Mouse (Mus musculus) neural tube, embryonic 11.5 days (tissue): ENCODE data around the gene Pitpnm2. TPM values are rescaled to one million over a fixed set of nuclear protein-coding genes. Genes with fewer than 3 reads are reported as not detected.
A peak's percentile ranks its signal among the peaks of the same experiment; 100 is the strongest.

Experiments
- ATAC-seq: fragments of 200-750 bp; cut with Nextera tagmentation; 2 replicates; pipeline ENCODE4 v1.8.0; 2017; ENCODE audit warnings: moderate number of reproducible peaks, mild to moderate bottlenecking, moderate TSS enrichment, moderate library complexity; ENCODE audit not compliant: insufficient read depth, low FRiP score, low TSS enrichment
- DNase-seq: peaks from one replicate; pipeline ENCODE4 v3.0.0-alpha.2; 2015; ENCODE audit warnings: low spot score
- H3K27ac ChIP-seq: fragments of 300-500 bp; sonication (generic); 2 replicates; pipeline ENCODE4 v1.5.1; 2014; ENCODE audit warnings: low read depth, mild to moderate bottlenecking, low read length
- H3K27me3 ChIP-seq: fragments of 300-500 bp; sonication (generic); 2 replicates; pipeline ENCODE4 v1.6.1; 2014; ENCODE audit warnings: mild to moderate bottlenecking, low read length, mixed read lengths; ENCODE audit not compliant: control insufficient read depth, insufficient read depth
- H3K36me3 ChIP-seq: fragments of 300-500 bp; sonication (generic); 2 replicates; pipeline ENCODE4 v1.6.1; 2014; ENCODE audit warnings: mild to moderate bottlenecking, low read length, moderate library complexity, mixed read lengths; ENCODE audit not compliant: control insufficient read depth, insufficient read depth
- H3K4me1 ChIP-seq: fragments of 300-500 bp; sonication (generic); 2 replicates; pipeline ENCODE4 v1.6.1; 2014; ENCODE audit warnings: low read length, mixed read lengths; ENCODE audit not compliant: control insufficient read depth, insufficient read depth
- H3K4me2 ChIP-seq: fragments of 300-500 bp; sonication (generic); 2 replicates; pipeline ENCODE4 v1.6.1; 2014; ENCODE audit warnings: low read depth, mild to moderate bottlenecking, moderate library complexity
- H3K4me3 ChIP-seq: fragments of 300-500 bp; sonication (generic); 2 replicates; pipeline ENCODE4 v1.5.1; 2014; ENCODE audit warnings: low read depth, low read length
- H3K9ac ChIP-seq: fragments of 300-500 bp; sonication (generic); 2 replicates; pipeline ENCODE4 v1.6.1; 2014; ENCODE audit warnings: mild to moderate bottlenecking, low read length
- H3K9me3 ChIP-seq: fragments of 300-500 bp; sonication (generic); 2 replicates; pipeline ENCODE4 v1.6.1; 2016; ENCODE audit warnings: low read length; ENCODE audit not compliant: control insufficient read depth
- WGBS: fragments of 180-500 bp; shearing (Covaris S2); extraction: QIAGEN DNeasy Blood & Tissue Kit; methylation state at CpG from one replicate; pipeline ENCODE4 v1.1.7; 2014; 5-methylcytosine and 5-hydroxymethylcytosine counted together
- polyA plus RNA-seq: library from polyadenylated mRNA; unstranded; fragments of >200 nt; fragmentation: Nextera tagmentation; extraction: Ambion mirVana; gene quantifications from 2 replicates; pipeline ENCODE4 v1.2.1, GENCODE M21; 2014

Pitpnm2 gene
- polyA plus RNA-seq, 1 experiment from 2014 or later: 5.5 TPM

- Histone ChIP-seq H3K4me2 (no peak overlapping the region), H3K36me3 (no peaks in the 10 kb centered on the region), H3K4me3 (no peak overlapping the region), H3K27ac (no peak overlapping the region), H3K9me3 (no peaks in the 10 kb centered on the region), H3K9ac (no peak overlapping the region), H3K4me1 (no peaks in the 10 kb centered on the region), H3K27me3 (no peaks in the 10 kb centered on the region)
- no peak for ATAC-seq
- 90% methylated on average over 4 of the region's 4 CpGs for WGBS
- DNase-seq: no peak
Measured at GRCm38 (mm10) chr5:124152734-124153133, 96.8 kb downstream of the Pitpnm2 start.

DNA sequence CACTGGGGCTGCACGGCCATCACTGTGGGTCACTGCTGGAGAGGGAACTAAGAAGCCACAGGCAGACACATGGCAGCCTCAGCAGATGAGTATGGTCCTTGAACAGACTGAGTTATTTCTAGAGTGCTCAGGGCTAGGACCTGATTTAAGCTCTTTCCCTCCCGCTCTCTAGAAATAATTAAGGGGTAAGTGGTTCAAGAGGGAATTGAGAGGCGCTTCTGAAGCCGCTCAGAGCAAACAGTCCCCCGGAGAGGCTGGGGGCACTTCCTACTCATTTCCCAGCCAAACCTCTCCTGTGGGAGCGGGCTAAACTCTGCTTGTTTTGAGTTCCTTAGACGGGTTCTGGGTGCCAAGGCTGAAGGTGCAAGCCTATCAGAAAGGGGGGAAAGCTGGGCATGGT, 98.7 kb downstream of the Pitpnm2 start:
- no peak for ATAC-seq
- Histone ChIP-seq H3K4me2 (no peak overlapping the region), H3K9me3 (no peaks in the 10 kb centered on the region), H3K4me3 (no peak overlapping the region), H3K4me1 (no peaks in the 10 kb centered on the region), H3K27me3 (no peaks in the 10 kb centered on the region), H3K36me3 (no peaks in the 10 kb centered on the region), H3K27ac (no peak overlapping the region), H3K9ac (no peak overlapping the region)
- WGBS: 86% methylated on average over 7 of the region's 7 CpGs
- DNase-seq: no peak

DNA sequence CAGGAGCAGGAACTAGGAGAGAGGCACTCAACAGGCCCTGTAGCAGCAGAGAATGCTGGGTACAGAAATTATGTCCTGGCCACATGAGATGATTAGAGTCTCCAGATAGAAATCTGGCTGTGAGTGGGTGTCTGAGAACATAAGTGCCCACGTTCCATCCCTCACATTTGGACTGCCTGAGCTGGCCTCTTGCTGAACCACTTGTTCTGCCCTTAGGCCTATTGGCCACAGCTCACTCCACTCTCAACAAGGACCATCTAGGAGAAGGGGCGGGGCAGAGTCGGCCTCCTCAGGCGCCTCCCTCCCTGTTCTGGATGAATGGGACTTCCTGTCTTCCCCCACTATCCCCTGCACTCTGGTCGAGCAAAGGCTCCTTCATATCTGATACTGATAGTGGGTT, 100.5 kb downstream of the Pitpnm2 start:
- no peak overlapping the region for H3K4me2 ChIP-seq
- ATAC-seq: no peak
- H3K4me3 ChIP-seq: no peak overlapping the region
- WGBS: 70% methylated on average over 5 of the region's 5 CpGs
- no peak for DNase-seq
- no peaks in the 10 kb centered on the region for H3K9me3 ChIP-seq
- H3K27me3 ChIP-seq: no peaks in the 10 kb centered on the region
- no peaks in the 10 kb centered on the region for H3K36me3 ChIP-seq
- H3K4me1 ChIP-seq: no peaks in the 10 kb centered on the region
- no peak overlapping the region for H3K27ac ChIP-seq
- H3K9ac ChIP-seq: no peak overlapping the region

GRCm38 (mm10) chr5:124138066-124138465, 111.5 kb downstream of the Pitpnm2 start:
- H3K4me3 ChIP-seq: no peak overlapping the region
- H3K9ac ChIP-seq: no peak overlapping the region
- no peak for DNase-seq
- 87% methylated on average over 7 of the region's 7 CpGs for WGBS
- ATAC-seq: no peak
- no peak overlapping the region for H3K27ac ChIP-seq
- H3K4me2 ChIP-seq: no peak overlapping the region
- no peaks in the 10 kb centered on the region for H3K4me1 ChIP-seq
- 0 out of 2 replicates have a peak, but pooled peaks cover 2% of the 10 kb centered on the region for H3K36me3 ChIP-seq
- no peaks in the 10 kb centered on the region for H3K27me3 ChIP-seq
- no peaks in the 10 kb centered on the region for H3K9me3 ChIP-seq

GRCm38 (mm10) chr5:124134261-124134660, 115.3 kb downstream of the Pitpnm2 start:
- ATAC-seq (no peak), DNase-seq (no peak)
- Histone ChIP-seq H3K4me3 (no peak overlapping the region), H3K4me2 (no peak overlapping the region), H3K27me3 (no peaks in the 10 kb centered on the region), H3K36me3 (no peaks in the 10 kb centered on the region), H3K27ac (no peak overlapping the region), H3K4me1 (no peaks in the 10 kb centered on the region), H3K9me3 (no peaks in the 10 kb centered on the region), H3K9ac (no peak overlapping the region)
- 90% methylated on average over 5 of the region's 5 CpGs for WGBS

GRCm38 (mm10) chr5:124125093-124125492, 124.5 kb downstream of the Pitpnm2 start:
- Histone ChIP-seq H3K4me3 (no peak overlapping the region), H3K27me3 (no peaks in the 10 kb centered on the region), H3K9me3 (no peaks in the 10 kb centered on the region), H3K4me2 (no peak overlapping the region), H3K36me3 (peaks cover 4% of the 10 kb centered on the region), H3K4me1 (no peaks in the 10 kb centered on the region), H3K9ac (no peak overlapping the region), H3K27ac (no peak overlapping the region)
- ATAC-seq: no peak
- DNase-seq: no peak
- WGBS: 92% methylated on average over 11 of the region's 11 CpGs

DNA sequence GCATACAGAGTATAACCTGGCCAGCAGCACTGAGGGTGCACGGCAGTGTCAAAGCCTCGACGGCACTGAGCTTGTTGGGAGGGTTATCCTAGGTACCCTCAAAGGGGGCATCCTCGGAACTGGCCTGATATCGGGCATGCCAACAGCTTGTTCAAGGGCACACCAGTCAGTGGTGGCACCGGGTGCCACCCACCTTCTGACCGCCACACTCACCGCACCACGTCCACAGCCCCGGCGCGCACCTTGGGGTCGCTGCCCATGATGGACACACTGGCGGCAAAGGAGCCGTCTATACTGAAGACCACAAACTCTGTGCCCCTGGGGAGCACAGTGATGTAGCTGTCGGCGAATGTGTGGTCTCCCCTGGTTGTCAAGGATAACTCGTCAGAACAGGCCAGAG, 127.2 kb downstream of the Pitpnm2 start:
- no peak for ATAC-seq
- no peaks in the 10 kb centered on the region for H3K4me1 ChIP-seq
- no peaks in the 10 kb centered on the region for H3K27me3 ChIP-seq
- no peak overlapping the region for H3K27ac ChIP-seq
- no peak for DNase-seq
- H3K9me3 ChIP-seq: no peaks in the 10 kb centered on the region
- no peak overlapping the region for H3K4me2 ChIP-seq
- 92% methylated on average over 18 of the region's 18 CpGs for WGBS
- H3K4me3 ChIP-seq: no peak overlapping the region
- no peak overlapping the region for H3K9ac ChIP-seq
- H3K36me3 ChIP-seq: peaks cover 20% of the 10 kb centered on the region

DNA sequence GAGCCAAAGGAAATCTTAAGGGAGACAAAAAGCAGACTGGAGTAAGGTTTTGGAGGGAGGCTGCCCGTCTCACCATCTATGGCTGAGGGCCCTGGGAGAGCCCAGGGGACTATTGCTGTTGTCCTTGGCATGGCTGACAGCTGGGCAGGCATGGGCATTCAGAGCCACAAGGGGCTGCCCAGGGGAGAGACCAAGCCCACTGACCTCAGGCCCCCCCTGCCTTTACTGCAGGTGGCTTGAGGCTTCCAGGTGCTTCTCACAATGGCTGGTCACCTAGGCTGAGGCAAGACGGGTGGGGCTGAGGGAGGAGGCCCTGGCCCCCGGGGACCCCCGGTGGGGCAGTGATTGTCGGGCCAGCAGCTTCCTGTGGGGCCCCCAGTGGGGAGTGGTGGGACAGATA, 130.4 kb downstream of the Pitpnm2 start:
- Histone ChIP-seq H3K36me3 (peaks cover 20% of the 10 kb centered on the region), H3K9ac (no peak overlapping the region)
- no peak for ATAC-seq

DNA sequence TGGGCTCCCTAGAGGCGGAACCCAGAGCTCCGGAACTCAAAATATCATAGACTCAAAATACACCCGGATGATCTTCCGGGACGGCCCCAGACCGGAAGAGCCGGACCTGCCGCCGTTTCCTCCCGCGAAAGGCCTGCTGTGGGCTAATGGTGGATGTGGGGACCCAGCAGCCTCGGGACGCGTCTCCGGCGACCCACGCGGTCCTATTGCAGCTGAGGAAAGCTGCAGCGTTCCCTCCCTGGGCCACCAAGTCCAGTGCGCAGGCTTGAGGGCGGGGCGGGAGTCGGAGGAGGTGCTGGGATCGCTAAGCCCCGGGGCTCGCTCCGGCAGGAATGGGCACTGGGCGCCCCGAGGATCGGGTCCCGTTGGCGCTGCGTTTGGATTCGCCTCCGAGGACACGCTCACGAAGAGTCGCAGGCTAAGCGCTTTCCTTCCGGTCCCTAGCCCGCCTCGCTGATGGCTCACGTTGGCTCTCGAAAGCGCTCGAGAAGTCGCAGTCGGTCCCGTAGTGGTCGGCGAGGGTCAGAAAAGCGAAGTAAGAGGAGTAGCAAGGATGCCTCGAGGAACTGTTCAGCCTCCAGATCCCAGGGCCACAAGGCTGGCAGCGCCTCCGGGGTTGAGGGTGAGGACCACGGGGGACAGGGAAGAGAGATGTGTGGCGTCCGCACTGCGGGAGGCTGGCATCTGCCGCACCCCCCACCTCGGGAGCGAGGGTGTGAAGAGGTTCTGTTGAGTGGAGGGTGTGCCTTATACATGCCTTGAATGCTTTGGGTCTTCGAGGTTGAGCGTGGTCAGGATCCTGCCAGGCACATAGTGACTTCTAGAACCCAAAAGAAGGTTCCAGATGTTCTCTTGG, 133.3 kb downstream of the Pitpnm2 start, which contains the start of gene Arl6ip4:
Gene Arl6ip4, plus strand, starts transcription at position 100 of the 856 bp plus-strand sequence.
- Histone ChIP-seq H3K4me3 (peak within 1 kb of the TSS; percentile 95), H3K9ac (peak within 1 kb of the TSS; percentile 85), H3K36me3 (peaks cover 18% of the 10 kb centered on the region), H3K27ac (peak within 1 kb of the TSS; percentile 40; the same call in 1 of the 2 replicates), H3K27me3 (no peaks in the 10 kb centered on the region), H3K9me3 (no peaks in the 10 kb centered on the region), H3K4me1 (peaks cover 15% of the 10 kb centered on the region), H3K4me2 (peak within 1 kb of the TSS; percentile 93)
- DNase-seq (peak; percentile 83), ATAC-seq (no peak)
- WGBS: 2% methylated on average over 64 of the region's 64 CpGs

More for the DNA sequence above, 130.4 kb downstream of the Pitpnm2 start:
- peaks cover 7% of the 10 kb centered on the region for H3K4me1 ChIP-seq
- no peak overlapping the region for H3K4me2 ChIP-seq
- H3K27me3 ChIP-seq: no peaks in the 10 kb centered on the region
- no peak overlapping the region for H3K4me3 ChIP-seq
- H3K27ac ChIP-seq: no peak overlapping the region
- 78% methylated on average over 5 of the region's 5 CpGs for WGBS
- H3K9me3 ChIP-seq: no peaks in the 10 kb centered on the region
- no peak for DNase-seq
